Mouse (Mus musculus) limb, embryonic 12.5 days (tissue): Measurements from ENCODE around the gene Cgas. TPM values are rescaled to one million over a fixed set of nuclear protein-coding genes. Genes with fewer than 3 reads are reported as not detected.
"Not testable (repeated sequence)": the region's sequence is repeated elsewhere in the genome, so short reads cannot be mapped to it uniquely, and the experiment has no call there.

ENCODE experiments used
- ATAC-seq: fragments of 200-750 bp; cut with Nextera tagmentation; 2 replicates; pipeline ENCODE4 v1.8.0; 2017; ENCODE audit warnings: low read depth, moderate TSS enrichment; ENCODE audit not compliant: insufficient number of reproducible peaks, insufficient read depth, low FRiP score, low TSS enrichment
- H3K27ac ChIP-seq: fragments of 300-500 bp; sonication (generic); 2 replicates; pipeline ENCODE4 v1.5.1; 2016; ENCODE audit warnings: mild to moderate bottlenecking, moderate library complexity
- H3K27me3 ChIP-seq: fragments of 300-500 bp; sonication (generic); 2 replicates; pipeline ENCODE4 v1.6.1; 2016; ENCODE audit warnings: mild to moderate bottlenecking, moderate library complexity
- H3K36me3 ChIP-seq: fragments of 300-500 bp; sonication (generic); 2 replicates; pipeline ENCODE4 v1.6.1; 2016; ENCODE audit warnings: mild to moderate bottlenecking, moderate library complexity
- H3K4me1 ChIP-seq: fragments of 300-500 bp; sonication (generic); replicated peaks from 2 replicates; pipeline ENCODE4 v1.6.1; 2016
- H3K4me2 ChIP-seq: fragments of 300-500 bp; sonication (generic); 2 replicates; pipeline ENCODE4 v1.6.1; 2016; ENCODE audit warnings: mild to moderate bottlenecking, moderate library complexity
- H3K4me3 ChIP-seq: fragments of 300-500 bp; sonication (generic); replicated peaks from 2 replicates; pipeline ENCODE4 v1.5.1; 2016; ENCODE audit warnings: mild to moderate bottlenecking
- H3K9ac ChIP-seq: fragments of 300-500 bp; sonication (generic); replicated peaks from 2 replicates; pipeline ENCODE4 v1.6.1; 2016; ENCODE audit warnings: mild to moderate bottlenecking, moderate library complexity
- H3K9me3 ChIP-seq: fragments of 300-500 bp; sonication (generic); 2 replicates; pipeline ENCODE4 v1.6.1; 2016; ENCODE audit warnings: mild to moderate bottlenecking, moderate library complexity
- WGBS: fragments of 180-500 bp; shearing (Covaris S2); methylation state at CpG from one replicate; pipeline ENCODE4 v1.1.7; 2016; 5-methylcytosine and 5-hydroxymethylcytosine counted together
- polyA plus RNA-seq: library from polyadenylated mRNA; unstranded; fragments of >200 nt; fragmentation: Nextera tagmentation; extraction: Ambion mirVana; gene quantifications from 2 replicates; pipeline ENCODE4 v1.2.1, GENCODE M21; 2016

Cgas gene
- polyA plus RNA-seq, result 1.7 TPM in 2 replicates

GRCm38 (mm10) chr9:78442579-78443392, at the start of gene Cgas:
Gene Cgas, minus strand, starts transcription at chr9:78443237.
- ATAC-seq, result peak; percentile 39; the same call in 1 of the 2 replicates
- under 1% methylated on average over 80 of the region's 81 CpGs for WGBS
- H3K27me3 ChIP-seq, result peaks cover 69% of the 10 kb centered on the region
- H3K4me1 ChIP-seq, result peaks cover 7% of the 10 kb centered on the region; the same call in 1 of the 2 replicates
- H3K36me3 ChIP-seq, result no peaks in the 10 kb centered on the region
- H3K27ac ChIP-seq, result no peak within 1 kb of the TSS
- H3K9me3 ChIP-seq, result no peaks in the 10 kb centered on the region
- peak within 1 kb of the TSS; percentile 58 for H3K9ac ChIP-seq
- peak within 1 kb of the TSS; percentile 79 for H3K4me2 ChIP-seq
- H3K4me3 ChIP-seq, result peak within 1 kb of the TSS; percentile 49

DNA sequence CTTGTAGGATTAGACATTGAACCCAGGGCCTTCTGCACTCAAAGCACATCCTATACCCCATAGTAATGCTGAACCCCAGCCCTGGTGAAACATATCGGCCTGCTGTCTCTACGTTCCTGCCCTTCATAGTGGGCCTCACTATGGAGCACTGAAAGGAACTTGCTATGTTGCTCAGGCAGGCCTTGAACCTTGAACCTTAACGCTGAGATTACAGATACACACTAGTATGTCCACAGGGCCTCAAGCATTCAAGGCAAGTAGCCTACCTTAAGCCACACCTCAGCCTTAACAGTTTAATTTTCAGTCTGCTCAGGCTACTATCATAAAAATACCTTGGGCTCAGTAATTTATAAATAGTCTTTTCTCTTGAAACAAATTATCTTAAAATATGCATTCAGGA, 49.2 kb upstream of the Cgas start:
- Histone ChIP-seq H3K27ac (no peak overlapping the region), H3K4me2 (no peak overlapping the region), H3K4me1 (0 out of 2 replicates have a peak, but pooled peaks cover 7% of the 10 kb centered on the region), H3K9me3 (no peaks in the 10 kb centered on the region), H3K4me3 (no peak overlapping the region), H3K27me3 (no peaks in the 10 kb centered on the region), H3K9ac (no peak overlapping the region), H3K36me3 (no peaks in the 10 kb centered on the region)
- ATAC-seq, result no peak
- 94% methylated on average over 3 of the region's 3 CpGs for WGBS

DNA sequence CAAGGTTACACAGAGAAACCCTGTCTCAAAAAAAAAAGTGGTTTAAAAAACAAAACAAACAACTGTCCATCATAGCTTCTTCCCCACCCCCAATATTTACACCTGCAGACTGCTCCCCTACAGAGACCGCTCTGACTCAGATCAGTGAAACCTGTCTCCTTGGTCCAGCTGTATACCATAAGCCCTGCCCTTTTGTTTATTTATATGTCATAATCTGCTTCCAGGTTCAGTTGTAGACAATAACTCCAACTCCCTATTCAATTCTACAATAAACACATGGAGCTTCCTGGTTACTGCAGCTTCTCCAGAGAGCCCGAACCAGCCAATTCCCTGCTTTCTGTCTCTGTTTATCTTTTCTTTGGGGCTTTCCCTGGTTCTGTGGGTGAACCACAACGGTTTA, 48.1 kb upstream of the Cgas start:
- Histone ChIP-seq H3K4me3 (no peak overlapping the region), H3K4me2 (no peak overlapping the region), H3K27ac (no peak overlapping the region), H3K9ac (no peak overlapping the region), H3K9me3 (no peaks in the 10 kb centered on the region), H3K36me3 (no peaks in the 10 kb centered on the region), H3K4me1 (0 out of 2 replicates have a peak, but pooled peaks cover 7% of the 10 kb centered on the region), H3K27me3 (no peaks in the 10 kb centered on the region)
- ATAC-seq, result no peak
- WGBS, result 75% methylated on average over 3 of the region's 3 CpGs

GRCm38 (mm10) chr9:78488890-78489420, 45.9 kb upstream of the Cgas start, which contains the start of gene Eef1a1:
Gene Eef1a1, minus strand, starts transcription at chr9:78489151.
- Histone ChIP-seq H3K36me3 (no peaks in the 10 kb centered on the region), H3K9me3 (no peaks in the 10 kb centered on the region), H3K4me3 (peak within 1 kb of the TSS; percentile 40), H3K27ac (peak within 1 kb of the TSS; percentile 59; the same call in 1 of the 2 replicates), H3K27me3 (no peaks in the 10 kb centered on the region), H3K4me2 (peak within 1 kb of the TSS; percentile 64), H3K4me1 (0 out of 2 replicates have a peak, but pooled peaks cover 7% of the 10 kb centered on the region), H3K9ac (peak within 1 kb of the TSS; percentile 60)
- ATAC-seq, result no peak; the same call in 1 of the 2 replicates
- 4% methylated on average over 15 of the region's 20 CpGs for WGBS

DNA sequence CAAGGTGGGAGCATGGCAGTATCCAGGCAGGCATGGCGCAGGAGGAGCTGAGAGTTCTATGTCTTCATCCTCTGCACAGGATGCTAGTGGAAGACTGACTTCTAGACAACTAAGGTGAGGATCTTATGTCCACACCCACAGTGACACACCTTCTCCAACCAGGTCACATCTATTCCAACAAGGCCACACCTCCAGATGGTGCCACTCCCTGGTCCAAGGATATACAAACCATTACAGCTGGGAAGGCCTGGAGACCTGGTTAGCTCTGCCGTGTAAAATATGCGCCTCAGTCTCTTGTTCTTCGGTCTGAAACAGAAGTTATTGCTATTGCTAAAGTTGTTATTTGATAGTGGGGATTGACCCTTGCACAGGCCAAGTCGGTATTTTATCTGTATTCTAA, 45.0 kb upstream of the Cgas start:
- not testable (repeated sequence) for H3K9ac ChIP-seq, H3K36me3 ChIP-seq, H3K4me2 ChIP-seq, H3K4me3 ChIP-seq, H3K27ac ChIP-seq, H3K4me1 ChIP-seq, H3K27me3 ChIP-seq, ATAC-seq, H3K9me3 ChIP-seq
- WGBS, result 97% methylated on average over 5 of the region's 5 CpGs

- peaks cover 6% of the 10 kb centered on the region for H3K36me3 ChIP-seq
- no peak for ATAC-seq
- no peak overlapping the region for H3K4me2 ChIP-seq
- no peak overlapping the region for H3K27ac ChIP-seq
- H3K4me1 ChIP-seq, result peaks cover 15% of the 10 kb centered on the region
- no peaks in the 10 kb centered on the region for H3K27me3 ChIP-seq
- H3K9ac ChIP-seq, result no peak overlapping the region
- no peaks in the 10 kb centered on the region for H3K9me3 ChIP-seq
- WGBS, result 74% methylated on average over 3 of the region's 3 CpGs
- no peak overlapping the region for H3K4me3 ChIP-seq
Observed at GRCm38 (mm10) chr9:78484660-78485059, 41.6 kb upstream of the Cgas start.

GRCm38 (mm10) chr9:78482386-78482785, 39.3 kb upstream of the Cgas start:
- Histone ChIP-seq H3K4me1 (peaks cover 16% of the 10 kb centered on the region), H3K36me3 (peaks cover 27% of the 10 kb centered on the region)
- WGBS, result 11% methylated on average over 3 of the region's 3 CpGs

GRCm38 (mm10) chr9:78481423-78482331, 38.6 kb upstream of the Cgas start:
- Histone ChIP-seq H3K4me2 (peak overlapping the region; percentile 68), H3K4me1 (peaks cover 16% of the 10 kb centered on the region), H3K27ac (peak overlapping the region; percentile 99), H3K36me3 (peaks cover 34% of the 10 kb centered on the region), H3K4me3 (peak overlapping the region; percentile 97), H3K9me3 (no peaks in the 10 kb centered on the region), H3K9ac (peak overlapping the region; percentile 100), H3K27me3 (no peaks in the 10 kb centered on the region)
- WGBS, result under 1% methylated on average over 72 of the region's 77 CpGs
- peak; percentile 99 for ATAC-seq

More at GRCm38 (mm10) chr9:78482386-78482785, 39.3 kb upstream of the Cgas start:
- H3K4me2 ChIP-seq, result peak overlapping the region; percentile 50
- peak overlapping the region; percentile 81 for H3K9ac ChIP-seq
- H3K27me3 ChIP-seq, result no peaks in the 10 kb centered on the region
- H3K4me3 ChIP-seq, result peak overlapping the region; percentile 97
- ATAC-seq, result no peak
- peak overlapping the region; percentile 99 for H3K27ac ChIP-seq
- no peaks in the 10 kb centered on the region for H3K9me3 ChIP-seq

DNA sequence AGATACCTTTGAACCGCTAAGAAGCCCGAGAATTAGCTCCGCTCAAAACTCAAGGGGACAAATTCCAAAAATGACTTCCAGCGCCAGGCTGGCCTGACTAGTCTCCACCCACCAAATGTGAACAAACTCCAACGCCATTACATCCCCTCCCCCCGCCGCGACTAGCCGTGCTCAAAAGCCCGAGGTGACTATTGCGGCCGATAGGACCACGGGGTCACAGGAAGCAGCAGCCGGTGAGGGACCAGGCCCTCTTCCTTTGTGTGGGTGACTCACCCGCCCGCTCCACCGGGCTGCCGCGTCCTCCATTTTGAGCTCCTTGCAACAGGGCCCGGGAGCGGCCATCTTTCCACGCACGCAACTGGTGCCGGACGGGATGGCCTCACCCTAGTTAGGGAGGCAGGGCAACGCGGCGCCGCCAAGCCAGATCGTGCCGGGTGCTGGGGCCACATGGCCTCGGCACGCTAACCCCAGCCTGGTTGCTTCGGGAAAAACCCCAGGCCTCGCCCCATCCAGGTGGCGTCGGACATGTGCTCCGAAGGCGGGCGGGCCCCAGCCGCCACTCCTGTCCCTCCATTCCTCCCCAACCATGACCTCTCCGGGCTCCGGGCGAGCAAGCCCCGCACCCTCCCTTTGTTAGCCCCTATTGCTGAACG, 37.8 kb upstream of the Cgas start:
- peak overlapping the region; percentile 99 for H3K27ac ChIP-seq
- peak; percentile 1; the same call in 1 of the 2 replicates for ATAC-seq
- peaks cover 39% of the 10 kb centered on the region for H3K36me3 ChIP-seq

GRCm38 (mm10) chr9:78480227-78480626, 37.2 kb upstream of the Cgas start:
- Histone ChIP-seq H3K9ac (peak overlapping the region; percentile 100), H3K4me3 (peak overlapping the region; percentile 97), H3K36me3 (peaks cover 39% of the 10 kb centered on the region), H3K4me2 (peak overlapping the region; percentile 68), H3K4me1 (peaks cover 16% of the 10 kb centered on the region), H3K27ac (peak overlapping the region; percentile 99)
- not testable (repeated sequence) for ATAC-seq, H3K9me3 ChIP-seq, H3K27me3 ChIP-seq
- WGBS, result 1% methylated on average over 13 of the region's 13 CpGs

More for the DNA sequence above, 37.8 kb upstream of the Cgas start:
- H3K4me2 ChIP-seq, result peak overlapping the region; percentile 68
- H3K9me3 ChIP-seq, result no peaks in the 10 kb centered on the region
- H3K4me3 ChIP-seq, result peak overlapping the region; percentile 97
- H3K9ac ChIP-seq, result peak overlapping the region; percentile 100
- H3K27me3 ChIP-seq, result no peaks in the 10 kb centered on the region
- under 1% methylated on average over 45 of the region's 46 CpGs for WGBS
- peaks cover 16% of the 10 kb centered on the region for H3K4me1 ChIP-seq
